Mouse (Mus musculus) heart, postnatal 0 days (tissue): ENCODE results near the gene Gja1.

Experiments used
- CTCF ChIP-seq: IDR thresholded peaks from 2 replicates; pipeline ENCODE4 v1.5.1; 2016; ENCODE audit warnings: antibody characterized with exemption, control low read depth, low read depth
- EP300 ChIP-seq: IDR thresholded peaks from 2 replicates; pipeline ENCODE4 v1.6.1; 2016; ENCODE audit warnings: antibody characterized with exemption, low read depth

GRCm38 (mm10) chr10:56375906-56376468 lies 1.1 kb upstream of the Gja1 start:
- no peak for TF ChIP-seq CTCF
- TF ChIP-seq EP300 = no peak
